Mouse (Mus musculus) ovary, adult 18-20 months (tissue): Measurements from ENCODE around the gene 1700001F09Rik.
A peak's percentile ranks its signal among the peaks of the same experiment; 100 is the strongest.
"Not testable (repeated sequence)": the region's sequence is repeated elsewhere in the genome, so short reads cannot be mapped to it uniquely, and the experiment has no call there.

Experiments
- DNase-seq: peaks from one replicate; pipeline ENCODE4 v3.0.0; 2022; ENCODE audit warnings: low spot score, mixed read lengths

Gene 1700001F09Rik

DNA sequence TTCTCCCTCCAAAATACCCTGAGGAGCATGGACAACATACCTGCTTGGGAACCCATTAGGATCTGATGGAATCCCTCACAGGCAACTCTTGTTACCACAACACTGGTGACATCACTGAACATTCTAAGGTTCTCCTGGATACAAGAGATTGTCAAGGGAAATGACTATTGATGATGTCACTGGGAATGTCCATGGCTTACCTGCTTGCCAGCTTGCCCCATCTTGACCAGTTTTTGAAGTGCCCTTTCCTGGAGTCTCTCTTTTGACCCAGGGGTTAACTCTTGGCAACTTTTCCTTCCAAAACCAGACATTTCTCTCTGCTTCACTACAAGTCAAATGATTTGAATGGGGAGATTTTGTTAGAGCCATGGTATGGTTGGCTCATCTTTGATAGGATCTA is at the start of gene 1700001F09Rik:
Gene 1700001F09Rik (minus strand): TSS at position 101 of the 400 bp plus-strand sequence.
- not testable (repeated sequence) for DNase-seq

- peak; percentile 5 for DNase-seq
Observed at GRCm38 (mm10) chr14:43361713-43362112, 14.1 kb upstream of the 1700001F09Rik start.

DNA sequence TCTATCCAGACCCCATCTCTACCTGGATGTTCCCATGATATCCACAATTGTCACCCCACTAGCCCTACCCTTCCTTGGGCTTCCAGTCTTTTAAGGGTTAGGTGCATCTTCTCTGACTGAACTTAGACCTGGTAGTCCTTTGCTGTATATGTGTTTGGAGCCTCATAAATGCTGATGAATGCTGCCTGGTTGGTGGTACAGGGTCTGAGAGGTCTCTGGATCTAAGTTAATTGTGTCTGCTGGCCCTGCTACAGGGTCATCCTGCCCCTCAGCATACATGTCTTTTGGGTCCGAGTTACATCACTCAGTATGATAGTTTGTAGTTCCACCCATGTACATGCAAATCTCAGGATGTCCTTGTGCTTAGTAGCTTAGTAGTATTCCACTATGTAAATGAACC is 11.6 kb upstream of the 1700001F09Rik start:
- DNase-seq = not testable (repeated sequence)

- not testable (repeated sequence) for DNase-seq
Observed at GRCm38 (mm10) chr14:43357496-43357895, 9.9 kb upstream of the 1700001F09Rik start.

GRCm38 (mm10) chr14:43352944-43353343 is 5.3 kb upstream of the 1700001F09Rik start:
- not testable (repeated sequence) for DNase-seq

DNA sequence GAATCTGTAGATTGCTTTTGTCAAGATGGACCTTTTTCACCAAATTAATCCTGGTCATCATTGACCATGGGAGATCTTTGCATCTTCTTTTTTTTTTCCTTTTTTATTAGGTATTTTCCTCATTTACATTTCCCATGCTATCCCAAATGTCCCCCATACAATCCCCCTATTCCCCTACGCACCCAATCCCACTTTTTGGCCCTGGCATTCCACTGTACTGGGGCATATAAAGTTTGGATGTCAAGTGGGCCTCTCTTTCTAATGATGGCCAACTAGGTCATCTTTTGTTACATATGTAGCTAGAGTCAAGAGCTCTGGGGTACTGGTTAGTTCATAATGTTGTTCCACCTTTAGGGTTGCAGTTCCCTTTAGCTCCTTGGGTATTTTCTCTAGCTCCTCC is 10.0 kb downstream of the 1700001F09Rik start:
- not testable (repeated sequence) for DNase-seq

DNA sequence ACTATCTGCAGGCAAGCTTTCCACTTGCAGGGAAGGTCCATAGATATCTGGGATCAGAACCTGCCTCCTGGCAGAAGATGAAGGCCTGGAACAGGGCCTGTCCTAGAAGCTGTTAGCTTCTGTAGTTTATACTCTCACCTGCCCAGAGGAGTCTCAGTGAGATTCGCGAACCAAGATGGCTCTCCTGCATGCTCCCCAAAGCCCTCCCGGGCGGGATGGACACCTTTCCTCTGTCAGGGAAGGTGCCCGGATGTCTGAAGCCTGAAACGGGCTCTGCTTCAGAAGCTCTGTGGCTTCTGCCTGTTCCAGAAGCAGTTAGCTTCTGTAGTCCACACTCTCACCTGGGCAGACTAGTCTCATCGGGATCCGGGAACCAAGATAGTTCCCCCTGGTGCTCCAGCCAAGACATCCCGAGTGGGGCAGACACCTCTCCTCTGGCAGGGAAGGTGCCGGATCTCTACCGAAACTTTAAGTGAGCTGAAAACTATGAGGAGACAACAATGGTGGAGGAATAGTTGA is 16.2 kb downstream of the 1700001F09Rik start:
- not testable (repeated sequence) for DNase-seq

DNA sequence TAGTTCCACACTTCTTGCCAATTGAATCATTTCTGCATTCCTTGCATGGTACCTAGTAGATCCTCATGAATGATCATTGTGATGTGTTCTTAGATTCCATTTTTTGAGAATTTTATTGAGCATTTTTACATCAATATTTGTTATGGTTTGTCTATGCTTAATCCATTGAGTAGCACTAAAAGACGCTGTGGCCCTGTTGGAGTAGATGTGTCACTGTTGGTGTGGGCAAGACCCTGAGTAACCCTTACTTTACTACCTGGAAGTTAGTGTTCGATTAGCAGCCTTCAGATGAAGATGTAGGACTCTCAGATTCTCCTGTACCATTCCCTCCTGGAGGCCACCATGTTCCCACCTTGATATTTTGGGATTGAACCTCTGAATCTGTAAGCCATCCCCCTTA is 19.0 kb downstream of the 1700001F09Rik start:
- not testable (repeated sequence) for DNase-seq

DNA sequence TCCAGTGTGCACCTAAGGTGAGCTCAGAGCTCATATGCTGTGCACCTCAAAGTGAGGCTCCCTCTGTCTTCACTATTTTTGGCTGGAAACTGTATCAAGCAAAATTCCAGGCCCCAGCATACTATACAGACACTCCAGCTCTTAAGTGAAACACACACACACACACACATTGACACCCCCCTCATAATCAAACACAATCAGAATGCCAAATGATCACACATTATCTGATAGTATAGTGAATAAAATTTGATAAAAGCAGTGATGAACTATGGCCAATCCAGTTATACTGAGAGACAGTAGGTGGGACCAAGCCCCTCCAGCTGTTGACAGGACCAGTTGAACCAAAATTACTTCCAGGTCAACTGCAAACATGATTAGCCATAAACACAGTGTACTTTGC is 28.1 kb downstream of the 1700001F09Rik start:
- not testable (repeated sequence) for DNase-seq

GRCm38 (mm10) chr14:43293503-43293902 is 54.1 kb downstream of the 1700001F09Rik start, which contains the start of gene Gm8127:
TSS of gene Gm8127 (minus strand) at chr14:43293832.
- DNase-seq = not testable (repeated sequence)
